Mouse (Mus musculus) kidney, postnatal 0 days (tissue): ENCODE results near the gene Gm20431. TPM values are rescaled to one million over a fixed set of nuclear protein-coding genes. Genes with fewer than 3 reads are reported as not detected.
"Not testable (repeated sequence)": the region's sequence is repeated elsewhere in the genome, so short reads cannot be mapped to it uniquely, and the experiment has no call there.

ENCODE experiments used
- ATAC-seq: fragments of 200-750 bp; cut with Nextera tagmentation; replicated peaks from 2 replicates; pipeline ENCODE4 v1.8.0; 2017; ENCODE audit warnings: low read depth, moderate number of reproducible peaks, moderate TSS enrichment, moderate library complexity; ENCODE audit not compliant: low FRiP score
- DNase-seq: peaks from one replicate; pipeline ENCODE4 v3.0.0-alpha.2; 2016; ENCODE audit warnings: low spot score
- H3K27ac ChIP-seq: fragments of 300-500 bp; sonication (generic); 2 replicates; pipeline ENCODE4 v1.5.1; 2014; ENCODE audit warnings: mild to moderate bottlenecking
- H3K27me3 ChIP-seq: fragments of 300-500 bp; sonication (generic); 2 replicates; pipeline ENCODE4 v1.6.1; 2014; ENCODE audit warnings: low read length, mixed read lengths; ENCODE audit not compliant: insufficient read depth
- H3K36me3 ChIP-seq: fragments of 300-500 bp; sonication (generic); 2 replicates; pipeline ENCODE4 v1.6.1; 2014; ENCODE audit warnings: low read length, mixed read lengths; ENCODE audit not compliant: insufficient read depth
- H3K4me1 ChIP-seq: fragments of 300-500 bp; sonication (generic); replicated peaks from 2 replicates; pipeline ENCODE4 v1.6.1; 2014; ENCODE audit warnings: antibody characterized with exemption, low read length, mixed read lengths; ENCODE audit not compliant: insufficient read depth
- H3K4me2 ChIP-seq: fragments of 300-500 bp; sonication (generic); 2 replicates; pipeline ENCODE4 v1.6.1; 2014; ENCODE audit warnings: mild to moderate bottlenecking, low read length, moderate library complexity, mixed read lengths
- H3K4me3 ChIP-seq: fragments of 300-500 bp; sonication (generic); replicated peaks from 2 replicates; pipeline ENCODE4 v1.5.1; 2014; ENCODE audit warnings: low read depth, low read length
- H3K9ac ChIP-seq: fragments of 300-500 bp; sonication (generic); 2 replicates; pipeline ENCODE4 v1.6.1; 2014; ENCODE audit warnings: low read depth, low read length
- H3K9me3 ChIP-seq: fragments of 300-500 bp; sonication (generic); replicated peaks from 2 replicates; pipeline ENCODE4 v1.6.1; 2016; ENCODE audit warnings: low read length, inconsistent platforms, mixed read lengths
- CTCF ChIP-seq: IDR thresholded peaks from 2 replicates; pipeline ENCODE4 v1.5.1; 2016; ENCODE audit warnings: antibody characterized with exemption, low read depth, mild to moderate bottlenecking, moderate library complexity
- WGBS: fragments of 180-500 bp; shearing (Covaris S2); extraction: QIAGEN DNeasy Blood & Tissue Kit; methylation state at CpG from one replicate; pipeline ENCODE4 v1.1.7; 2014; 5-methylcytosine and 5-hydroxymethylcytosine counted together
- polyA plus RNA-seq: library from polyadenylated mRNA; unstranded; fragments of >200 nt; fragmentation: Nextera tagmentation; extraction: Ambion mirVana; gene quantifications from 2 replicates; pipeline ENCODE4 v1.2.1, GENCODE M21; 2015

Gene Gm20431
- polyA plus RNA-seq, 1 experiment from 2014 or later, result 11.2 TPM

DNA sequence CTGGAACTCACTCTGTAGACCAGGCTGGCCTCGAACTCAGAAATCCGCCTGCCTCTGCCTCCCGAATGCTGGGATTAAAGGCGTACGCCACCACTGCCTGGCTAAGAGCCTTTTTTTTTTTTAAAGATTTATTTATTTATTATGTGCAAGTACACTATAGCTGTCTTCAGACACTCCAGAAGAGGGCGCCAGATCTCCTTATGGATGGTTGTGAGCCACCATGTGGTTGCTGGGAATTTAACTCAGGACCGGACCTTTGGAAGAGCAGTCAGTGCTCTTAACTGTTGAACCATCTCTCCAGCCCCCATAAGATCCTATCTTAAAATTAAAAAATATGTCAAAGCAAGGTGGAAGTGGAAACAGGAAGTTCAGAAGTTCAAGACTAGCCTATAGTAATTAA, 48.0 kb downstream of the Gm20431 start:
- peak; percentile 48 for TF ChIP-seq CTCF
- H3K4me3 ChIP-seq, result not testable (repeated sequence)

DNA sequence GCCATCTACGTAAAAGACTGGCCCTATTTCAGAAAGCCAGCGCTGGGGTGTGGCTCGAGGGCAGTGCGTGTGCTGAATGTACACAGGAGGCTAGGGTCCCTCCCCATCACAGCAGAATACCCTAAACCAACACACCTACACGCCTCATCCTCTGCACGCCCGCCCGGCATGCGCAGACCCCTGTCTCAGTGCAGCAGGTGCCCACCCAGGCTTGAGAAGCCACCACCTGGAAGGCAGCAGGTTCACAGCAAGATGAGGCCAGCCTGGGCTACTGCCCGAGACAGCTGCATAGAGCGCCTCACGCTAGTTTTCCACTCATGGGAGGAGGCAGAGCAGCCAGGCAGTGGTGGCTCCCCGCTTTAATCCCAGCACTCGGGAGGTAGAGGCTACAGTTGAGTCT, 49.2 kb downstream of the Gm20431 start:
- no peak overlapping the region for H3K4me2 ChIP-seq
- ATAC-seq (no peak), DNase-seq (no peak)
- H3K4me1 ChIP-seq, result no peaks in the 10 kb centered on the region
- WGBS, result 93% methylated on average over 14 of the region's 14 CpGs
- H3K27ac ChIP-seq, result no peak overlapping the region
- no peaks in the 10 kb centered on the region for H3K9me3 ChIP-seq
- TF ChIP-seq CTCF, result no peak
- H3K36me3 ChIP-seq, result peaks cover 36% of the 10 kb centered on the region
- no peaks in the 10 kb centered on the region for H3K27me3 ChIP-seq
- H3K4me3 ChIP-seq, result no peak overlapping the region
- no peak overlapping the region for H3K9ac ChIP-seq

More for the DNA sequence above, 48.0 kb downstream of the Gm20431 start:
- not testable (repeated sequence) for H3K9ac ChIP-seq, H3K27ac ChIP-seq, H3K4me1 ChIP-seq, ATAC-seq, H3K9me3 ChIP-seq, DNase-seq, H3K27me3 ChIP-seq, H3K4me2 ChIP-seq
- peaks cover 40% of the 10 kb centered on the region for H3K36me3 ChIP-seq
- WGBS, result 95% methylated on average over 6 of the region's 7 CpGs

DNA sequence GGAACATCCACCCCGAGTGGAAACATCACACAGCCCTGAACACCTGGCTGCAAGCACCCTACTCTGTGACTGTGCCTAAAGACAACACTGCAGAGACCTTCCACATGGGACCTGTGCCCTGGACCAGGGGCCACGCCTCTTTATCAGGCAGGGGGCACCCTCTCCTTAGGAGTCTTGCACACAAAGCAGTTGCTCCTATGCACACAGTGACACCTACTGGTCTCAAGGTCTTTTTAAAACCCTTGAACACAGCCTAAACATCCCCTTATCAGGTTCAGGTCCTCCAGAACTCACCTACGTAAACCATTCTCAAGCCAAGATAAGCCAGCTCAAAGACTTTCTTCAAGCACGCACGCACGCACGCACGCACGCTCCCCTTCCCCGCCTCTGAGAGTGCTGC, 50.0 kb downstream of the Gm20431 start:
- H3K27me3 ChIP-seq, result no peaks in the 10 kb centered on the region
- H3K9ac ChIP-seq, result no peak overlapping the region
- no peaks in the 10 kb centered on the region for H3K9me3 ChIP-seq
- no peak overlapping the region for H3K4me2 ChIP-seq
- peaks cover 34% of the 10 kb centered on the region for H3K36me3 ChIP-seq
- ATAC-seq, result no peak
- 89% methylated on average over 10 of the region's 10 CpGs for WGBS
- TF ChIP-seq CTCF, result peak; percentile 59
- no peaks in the 10 kb centered on the region for H3K4me1 ChIP-seq
- H3K4me3 ChIP-seq, result no peak overlapping the region
- no peak for DNase-seq
- no peak overlapping the region for H3K27ac ChIP-seq

DNA sequence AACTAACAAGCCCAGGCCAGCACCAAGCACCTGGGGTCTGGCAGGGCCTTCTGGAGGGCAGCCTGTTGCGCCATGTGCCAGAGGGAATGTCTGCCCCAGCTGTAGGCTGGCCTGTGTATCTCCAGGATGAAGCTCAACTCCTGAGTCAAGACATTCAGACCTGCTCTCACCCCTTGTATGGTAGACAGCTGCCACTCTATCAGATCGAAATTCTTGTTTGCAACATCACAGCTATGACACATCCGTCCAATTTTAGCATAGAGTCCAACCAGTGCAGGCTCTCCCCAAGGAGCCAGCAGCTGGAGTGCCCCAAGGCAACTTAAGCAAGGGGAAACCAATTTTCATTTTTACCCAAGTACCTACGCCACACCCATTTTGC, 54.6 kb downstream of the Gm20431 start:
- H3K4me2 ChIP-seq, result no peak overlapping the region
- no peak overlapping the region for H3K9ac ChIP-seq
- H3K27ac ChIP-seq, result no peak overlapping the region
- DNase-seq (no peak), ATAC-seq (no peak)
- no peaks in the 10 kb centered on the region for H3K4me1 ChIP-seq
- no peak for TF ChIP-seq CTCF
- H3K4me3 ChIP-seq, result no peak overlapping the region
- no peaks in the 10 kb centered on the region for H3K9me3 ChIP-seq
- H3K27me3 ChIP-seq, result no peaks in the 10 kb centered on the region
- WGBS, result 93% methylated on average over 4 of the region's 4 CpGs
- peaks cover 18% of the 10 kb centered on the region for H3K36me3 ChIP-seq

DNA sequence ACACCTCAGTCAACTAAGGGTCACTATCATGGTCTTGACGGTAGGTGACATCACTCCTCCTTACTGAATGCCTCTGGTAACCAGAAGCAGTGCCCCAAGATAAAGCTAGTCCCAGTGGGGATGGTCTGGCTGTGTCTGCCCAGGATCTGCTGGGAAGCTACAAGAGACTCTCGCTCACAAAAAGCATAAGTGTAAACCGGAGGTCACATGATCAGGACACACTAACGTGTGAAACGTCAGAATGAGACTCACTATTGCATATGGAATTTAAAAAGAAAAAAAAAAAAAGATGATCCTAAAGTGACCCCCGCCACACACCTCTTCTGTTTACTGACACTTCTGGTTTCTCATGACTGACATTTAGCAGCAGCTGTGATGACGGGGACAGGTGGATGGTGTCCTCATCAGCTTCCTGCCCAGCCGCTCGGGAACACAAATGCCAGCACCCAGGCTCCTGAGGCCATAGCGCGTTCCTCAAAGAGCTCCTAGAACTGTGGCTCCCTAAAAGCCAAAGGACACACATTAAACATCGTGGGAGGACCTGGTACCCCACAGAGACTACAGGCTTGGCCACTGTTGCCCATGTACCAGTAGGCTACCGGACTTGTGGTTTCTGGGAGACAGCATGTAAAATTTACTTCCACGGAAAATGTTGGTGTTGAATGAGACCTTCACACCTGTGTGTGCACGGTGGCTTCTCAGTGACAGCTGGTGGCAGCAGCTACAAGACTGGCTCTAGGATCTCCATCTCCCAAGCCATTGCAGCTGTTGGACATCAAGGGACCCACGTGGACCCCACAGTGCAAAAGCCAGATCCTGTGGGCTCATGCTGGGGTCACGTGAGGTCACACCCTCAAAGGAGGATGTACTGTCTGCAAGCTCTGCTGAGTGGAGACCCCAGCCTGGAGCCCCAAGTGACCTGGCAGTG, 55.2 kb downstream of the Gm20431 start:
- Histone ChIP-seq H3K4me3 (no peak overlapping the region), H3K9ac (no peak overlapping the region), H3K36me3 (peaks cover 18% of the 10 kb centered on the region), H3K27ac (no peak overlapping the region), H3K27me3 (no peaks in the 10 kb centered on the region), H3K4me2 (no peak overlapping the region), H3K4me1 (no peaks in the 10 kb centered on the region), H3K9me3 (no peaks in the 10 kb centered on the region)
- DNase-seq (no peak), ATAC-seq (no peak)
- whole genome bisulfite sequencing, result 69% methylated on average over 17 of the region's 17 CpGs
- TF ChIP-seq CTCF, result no peak

DNA sequence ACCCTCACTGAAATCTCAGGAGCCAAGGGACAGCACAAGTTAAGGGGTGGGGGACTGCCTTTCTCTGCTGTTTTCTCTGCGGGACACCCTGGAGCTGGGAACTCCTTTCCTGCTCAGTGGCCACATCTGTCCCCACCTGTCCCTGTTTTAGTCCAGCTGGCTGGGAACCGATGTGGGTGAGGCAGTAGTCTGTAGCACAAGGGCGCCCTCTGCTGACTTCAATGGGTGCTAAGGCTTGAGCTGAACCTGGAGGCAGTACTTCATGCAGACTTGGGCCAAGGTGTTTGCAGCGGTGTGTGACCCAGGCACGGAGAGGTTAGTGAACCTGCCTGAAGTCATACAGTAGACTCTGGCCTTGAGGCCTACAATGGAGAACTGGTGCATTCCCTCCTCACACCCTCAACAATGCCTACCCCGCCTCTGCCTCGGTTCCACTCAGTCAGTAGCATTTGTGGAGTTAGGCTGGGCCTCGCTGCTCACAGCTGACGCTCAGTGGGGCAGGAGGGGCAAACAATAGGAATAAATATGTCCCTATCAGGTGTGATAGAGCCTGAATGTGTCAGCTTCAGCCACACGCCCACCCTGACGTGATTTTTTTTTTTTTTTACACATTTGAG, 56.0 kb downstream of the Gm20431 start:
- Histone ChIP-seq H3K27me3 (no peaks in the 10 kb centered on the region), H3K9ac (no peak overlapping the region), H3K27ac (no peak overlapping the region), H3K4me2 (no peak overlapping the region), H3K4me3 (no peak overlapping the region), H3K36me3 (peaks cover 16% of the 10 kb centered on the region), H3K4me1 (peaks cover 3% of the 10 kb centered on the region; the same call in 1 of the 2 replicates), H3K9me3 (no peaks in the 10 kb centered on the region)
- DNase-seq (peak; percentile 94), ATAC-seq (peak; percentile 37; the same call in 1 of the 2 replicates)
- WGBS, result 26% methylated on average over 11 of the region's 11 CpGs
- TF ChIP-seq CTCF, result peak; percentile 98
